Mouse (Mus musculus): ENCODE data around the gene Pjvk. TPM values are rescaled to one million over a fixed set of nuclear protein-coding genes. Genes with fewer than 3 reads are reported as not detected.

Pjvk gene
- total RNA-seq, 4 experiments from 2014 or later, result not detected

Other genes with a start within 250 kb of the Pjvk start
- gene Osbpl6, start 242.0 kb upstream of the Pjvk start, total RNA-seq (2022), result 10 to 100 TPM; 12.5 to 19.0 (median 17.0) TPM
- 10 to 100 TPM; 10.6 to 14.2 (median 12.1) TPM for gene Prkra, start 461 bp upstream of the Pjvk start, total RNA-seq (2022)
- gene Fkbp7, start 24.6 kb downstream of the Pjvk start, total RNA-seq (2022), result 10 to 100 TPM; 18.9 to 28.5 (median 23.6) TPM
- gene Plekha3, start 26.8 kb downstream of the Pjvk start, total RNA-seq (2022), result 10 to 100 TPM; 19.3 to 23.0 (median 20.3) TPM

Measured in heart, adult 8-10 months (tissue).